Mouse (Mus musculus) lung, postnatal 0 days (tissue): ENCODE measurements at regions not wholly inside any gene's neighbourhood (a gene's known extent, or its start where the extent isn't known, plus 50 kb on each side); places are given as distances from the start of the nearest gene placed in this dataset.

Source experiments
- CTCF ChIP-seq: IDR thresholded peaks from 2 replicates; pipeline ENCODE4 v1.5.1; 2016; ENCODE audit warnings: antibody characterized with exemption, mild to moderate bottlenecking
- EP300 ChIP-seq: IDR thresholded peaks from 2 replicates; pipeline ENCODE4 v1.6.1; 2016; ENCODE audit warnings: antibody characterized with exemption, mild to moderate bottlenecking, control low read depth

GRCm38 (mm10) chr13:111894804-111895478 is 86.1 kb upstream of the Map3k1 start:
- no peak for TF ChIP-seq EP300
- no peak for TF ChIP-seq CTCF
